Mouse (Mus musculus) embryonic facial prominence, embryonic 12.5 days (tissue): ENCODE measurements around the gene Socs5. TPM values are rescaled to one million over a fixed set of nuclear protein-coding genes. Genes with fewer than 3 reads are reported as not detected.

Experiments
- ATAC-seq: fragments of 200-750 bp; cut with Nextera tagmentation; 2 replicates; pipeline ENCODE4 v1.8.0; 2017; ENCODE audit not compliant: insufficient number of reproducible peaks, insufficient read depth, low FRiP score, low TSS enrichment
- H3K27ac ChIP-seq: fragments of 300-500 bp; sonication (generic); 2 replicates; pipeline ENCODE4 v1.5.1; 2016; ENCODE audit warnings: mild to moderate bottlenecking
- H3K27me3 ChIP-seq: fragments of 300-500 bp; sonication (generic); 2 replicates; pipeline ENCODE4 v1.6.1; 2016; ENCODE audit warnings: mild to moderate bottlenecking, moderate library complexity
- H3K36me3 ChIP-seq: fragments of 300-500 bp; sonication (generic); 2 replicates; pipeline ENCODE4 v1.6.1; 2016; ENCODE audit warnings: mild to moderate bottlenecking
- H3K4me1 ChIP-seq: fragments of 300-500 bp; sonication (generic); 2 replicates; pipeline ENCODE4 v1.6.1; 2016
- H3K4me2 ChIP-seq: fragments of 300-500 bp; sonication (generic); replicated peaks from 2 replicates; pipeline ENCODE4 v1.6.1; 2016; ENCODE audit warnings: mild to moderate bottlenecking, moderate library complexity
- H3K4me3 ChIP-seq: fragments of 300-500 bp; sonication (generic); 2 replicates; pipeline ENCODE4 v1.5.1; 2016; ENCODE audit warnings: mild to moderate bottlenecking
- H3K9ac ChIP-seq: fragments of 300-500 bp; sonication (generic); 2 replicates; pipeline ENCODE4 v1.6.1; 2016; ENCODE audit warnings: mild to moderate bottlenecking, moderate library complexity
- H3K9me3 ChIP-seq: fragments of 300-500 bp; sonication (generic); 2 replicates; pipeline ENCODE4 v1.6.1; 2016; ENCODE audit warnings: mild to moderate bottlenecking, moderate library complexity
- WGBS: fragments of 180-500 bp; shearing (Covaris S2); methylation state at CpG from one replicate; pipeline ENCODE4 v1.1.7; 2016; 5-methylcytosine and 5-hydroxymethylcytosine counted together
- polyA plus RNA-seq: library from polyadenylated mRNA; unstranded; fragments of >200 nt; fragmentation: Nextera tagmentation; extraction: Ambion mirVana; gene quantifications from 2 replicates; pipeline ENCODE4 v1.2.1, GENCODE M21; 2016

Socs5 gene
- polyA plus RNA-seq, 1 experiment from 2014 or later = 23.6 TPM

DNA sequence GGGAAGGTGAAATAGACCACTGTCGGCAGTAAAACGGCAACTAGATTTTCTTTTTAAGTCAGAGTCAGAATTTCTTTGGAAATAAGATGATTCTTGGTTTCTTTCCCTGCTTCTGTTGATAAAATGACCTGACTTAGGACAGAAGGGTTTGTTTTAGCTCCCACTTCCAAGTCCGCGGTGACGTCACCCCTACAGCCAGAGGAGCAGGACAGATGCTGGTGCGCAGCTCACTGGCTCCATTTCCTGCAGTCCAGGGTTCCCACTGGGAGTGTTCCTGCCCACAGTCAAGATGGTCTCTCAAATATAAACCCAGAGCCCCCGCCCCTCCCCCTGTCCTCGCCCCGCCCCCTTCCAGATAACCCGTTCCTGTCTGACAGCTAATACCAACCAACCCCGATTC is 34.8 kb downstream of the Socs5 start:
- H3K9me3 ChIP-seq = no peaks in the 10 kb centered on the region
- H3K9ac ChIP-seq = no peak overlapping the region
- no peaks in the 10 kb centered on the region for H3K36me3 ChIP-seq
- H3K27me3 ChIP-seq = no peaks in the 10 kb centered on the region
- WGBS = 48% methylated on average over 11 of the region's 11 CpGs
- no peak for ATAC-seq
- no peak overlapping the region for H3K4me3 ChIP-seq
- peaks cover 6% of the 10 kb centered on the region for H3K4me1 ChIP-seq
- H3K4me2 ChIP-seq = peak overlapping the region; percentile 17; the same call in 1 of the 2 replicates
- H3K27ac ChIP-seq = no peak overlapping the region

DNA sequence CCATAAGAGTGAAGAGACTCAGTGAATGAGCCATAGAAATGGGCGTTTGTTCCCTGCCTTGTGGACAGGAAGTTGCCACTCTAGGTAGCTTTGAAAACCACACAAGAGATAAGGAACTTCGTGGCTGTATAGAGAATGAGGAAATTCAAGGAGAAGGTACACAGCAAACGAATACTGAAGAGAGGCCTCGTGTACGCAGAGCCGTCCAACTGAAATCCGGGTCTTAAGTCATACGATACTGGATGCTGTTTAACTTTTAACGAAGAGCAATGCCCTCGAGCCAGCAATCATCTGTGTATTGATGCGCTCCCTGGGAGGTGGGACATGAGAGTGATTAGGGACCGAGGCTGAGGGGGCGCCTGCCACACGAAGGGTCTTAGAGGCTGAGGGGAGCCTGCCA is 35.7 kb downstream of the Socs5 start:
- no peaks in the 10 kb centered on the region for H3K27me3 ChIP-seq
- H3K4me1 ChIP-seq = peaks cover 6% of the 10 kb centered on the region
- no peak overlapping the region for H3K9ac ChIP-seq
- ATAC-seq = no peak
- no peaks in the 10 kb centered on the region for H3K9me3 ChIP-seq
- H3K36me3 ChIP-seq = no peaks in the 10 kb centered on the region
- H3K4me2 ChIP-seq = no peak overlapping the region
- no peak overlapping the region for H3K27ac ChIP-seq
- 57% methylated on average over 14 of the region's 14 CpGs for WGBS
- no peak overlapping the region for H3K4me3 ChIP-seq

DNA sequence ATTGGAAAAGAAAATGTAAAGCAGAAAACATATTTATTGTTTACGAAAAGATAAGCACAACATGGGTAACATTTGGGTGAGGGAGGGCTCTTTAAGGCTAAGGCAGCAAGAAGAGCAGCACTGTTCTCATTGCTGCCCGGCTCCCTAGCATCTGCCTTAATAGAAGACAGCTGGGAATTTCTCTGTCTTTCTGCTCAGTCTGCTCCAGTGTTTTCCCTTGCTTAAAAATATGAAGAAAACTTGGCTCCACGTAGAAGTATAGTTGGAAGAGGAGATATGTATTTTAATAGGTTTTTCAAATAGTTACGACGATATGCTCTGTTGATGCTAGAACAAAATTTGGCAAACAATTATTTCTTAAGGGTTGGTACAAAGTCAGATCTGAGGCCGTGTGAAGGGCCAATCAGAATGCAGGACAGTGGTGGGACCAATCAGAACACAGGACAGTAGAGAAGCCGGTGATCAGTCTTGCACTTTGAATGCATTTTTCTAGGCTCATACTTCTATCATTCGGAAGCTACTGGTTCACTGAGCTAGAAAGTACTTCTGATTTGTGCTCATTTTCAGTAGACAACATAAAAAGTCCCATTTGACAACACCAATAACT is 39.0 kb downstream of the Socs5 start:
- no peaks in the 10 kb centered on the region for H3K9me3 ChIP-seq
- no peak overlapping the region for H3K4me3 ChIP-seq
- no peaks in the 10 kb centered on the region for H3K36me3 ChIP-seq
- ATAC-seq = no peak
- 57% methylated on average over 8 of the region's 8 CpGs for WGBS
- H3K4me1 ChIP-seq = peaks cover 6% of the 10 kb centered on the region
- H3K27me3 ChIP-seq = no peaks in the 10 kb centered on the region
- no peak overlapping the region for H3K4me2 ChIP-seq
- H3K9ac ChIP-seq = no peak overlapping the region
- no peak overlapping the region for H3K27ac ChIP-seq

DNA sequence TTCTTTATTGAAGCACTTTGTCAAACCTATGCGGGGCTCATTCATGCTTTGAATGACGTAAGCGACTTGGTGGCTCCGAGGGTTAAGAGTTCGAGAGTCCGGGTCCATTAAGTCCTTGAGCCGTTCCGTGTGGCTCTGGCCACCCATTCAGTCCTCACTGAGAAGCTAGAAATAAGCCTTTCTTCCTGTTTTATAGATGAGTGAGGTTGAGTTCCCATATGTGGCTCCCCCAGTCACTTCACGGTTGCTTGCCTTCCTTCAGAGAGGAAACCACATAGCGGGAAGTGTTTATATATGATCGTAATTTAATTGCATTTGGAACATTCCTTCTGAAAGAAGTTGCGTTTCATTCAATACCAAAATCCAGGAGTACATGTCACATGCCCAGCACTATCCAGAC is 42.3 kb downstream of the Socs5 start:
- no peak overlapping the region for H3K4me2 ChIP-seq
- H3K4me1 ChIP-seq = no peaks in the 10 kb centered on the region
- no peaks in the 10 kb centered on the region for H3K36me3 ChIP-seq
- 77% methylated on average over 12 of the region's 12 CpGs for WGBS
- no peaks in the 10 kb centered on the region for H3K27me3 ChIP-seq
- no peak overlapping the region for H3K4me3 ChIP-seq
- no peak overlapping the region for H3K9ac ChIP-seq
- no peak for ATAC-seq
- H3K27ac ChIP-seq = no peak overlapping the region
- H3K9me3 ChIP-seq = no peaks in the 10 kb centered on the region

DNA sequence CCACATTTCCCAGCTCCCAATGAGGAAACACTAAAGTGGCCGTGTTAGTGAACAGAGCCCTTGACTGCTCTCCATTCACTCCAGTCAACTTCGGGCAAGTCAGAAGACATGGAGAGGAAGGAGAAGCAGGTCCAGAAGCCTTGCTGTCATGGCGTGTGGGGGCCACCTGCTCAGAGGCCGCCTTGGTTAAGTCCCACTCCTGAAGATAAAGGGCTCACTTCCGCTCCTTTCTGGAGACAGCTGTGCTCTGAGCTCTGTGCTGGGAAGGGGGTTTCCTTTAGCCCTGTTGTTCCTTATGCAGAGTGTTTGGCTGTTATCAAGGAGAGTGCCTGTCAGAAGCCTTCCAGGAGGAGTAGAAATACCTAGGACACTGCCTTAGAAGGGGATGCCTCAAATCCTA is 45.5 kb downstream of the Socs5 start:
- no peak for ATAC-seq

DNA sequence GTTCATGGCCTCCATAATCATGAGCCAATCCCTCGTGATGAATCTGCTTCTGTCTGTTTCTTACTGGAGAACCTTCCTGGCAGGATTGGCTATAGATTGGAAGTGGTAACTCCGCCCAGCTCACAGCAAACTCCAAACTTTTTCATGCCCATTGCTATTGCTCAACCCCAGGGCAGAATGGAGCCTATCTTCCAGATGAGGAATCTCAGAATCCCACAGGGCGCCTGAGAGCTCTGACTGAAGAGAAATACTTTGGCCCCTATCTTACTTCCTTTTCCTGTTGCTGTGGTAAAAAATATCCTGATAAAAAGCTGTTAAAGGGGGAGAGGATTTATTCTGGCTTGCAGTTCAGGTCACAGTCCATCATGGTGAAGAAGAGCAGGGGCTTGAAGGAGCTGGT is 48.2 kb downstream of the Socs5 start:
- Histone ChIP-seq H3K27me3 (no peaks in the 10 kb centered on the region), H3K4me1 (no peaks in the 10 kb centered on the region), H3K4me2 (no peak overlapping the region), H3K9me3 (no peaks in the 10 kb centered on the region), H3K27ac (no peak overlapping the region), H3K4me3 (no peak overlapping the region), H3K9ac (no peak overlapping the region), H3K36me3 (no peaks in the 10 kb centered on the region)
- WGBS = 74% methylated on average over 3 of the region's 3 CpGs
- no peak for ATAC-seq

More for the DNA sequence above, 45.5 kb downstream of the Socs5 start:
- WGBS = 49% methylated on average over 5 of the region's 5 CpGs
- H3K4me1 ChIP-seq = no peaks in the 10 kb centered on the region
- H3K4me3 ChIP-seq = no peak overlapping the region
- no peak overlapping the region for H3K9ac ChIP-seq
- no peaks in the 10 kb centered on the region for H3K9me3 ChIP-seq
- no peak overlapping the region for H3K4me2 ChIP-seq
- no peaks in the 10 kb centered on the region for H3K27me3 ChIP-seq
- no peaks in the 10 kb centered on the region for H3K36me3 ChIP-seq
- no peak overlapping the region for H3K27ac ChIP-seq

DNA sequence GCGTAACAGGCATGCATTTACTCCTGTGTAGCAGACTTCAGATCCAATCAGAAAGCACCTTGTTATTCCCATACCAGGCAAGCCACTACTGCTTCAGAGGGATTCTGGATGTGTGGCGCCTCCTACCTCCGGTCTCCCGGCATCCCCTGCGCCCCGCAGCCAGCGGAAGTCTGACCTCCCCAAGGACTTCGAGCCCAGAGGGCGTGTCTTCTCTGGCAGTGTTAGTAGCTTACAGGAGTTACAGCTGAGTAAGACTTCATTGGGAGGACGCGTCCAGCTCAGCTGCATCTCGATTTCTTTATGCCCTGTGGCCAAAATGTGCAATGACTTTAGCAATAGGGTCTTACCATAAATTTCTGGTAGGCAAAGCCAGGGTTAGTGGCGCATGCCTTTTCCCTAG is 50.3 kb downstream of the Socs5 start:
- 63% methylated on average over 13 of the region's 13 CpGs for WGBS
- Histone ChIP-seq H3K27me3 (no peaks in the 10 kb centered on the region), H3K9me3 (no peaks in the 10 kb centered on the region), H3K36me3 (no peaks in the 10 kb centered on the region), H3K4me2 (no peak overlapping the region), H3K9ac (no peak overlapping the region), H3K4me1 (no peaks in the 10 kb centered on the region), H3K27ac (no peak overlapping the region), H3K4me3 (no peak overlapping the region)
- ATAC-seq = no peak

DNA sequence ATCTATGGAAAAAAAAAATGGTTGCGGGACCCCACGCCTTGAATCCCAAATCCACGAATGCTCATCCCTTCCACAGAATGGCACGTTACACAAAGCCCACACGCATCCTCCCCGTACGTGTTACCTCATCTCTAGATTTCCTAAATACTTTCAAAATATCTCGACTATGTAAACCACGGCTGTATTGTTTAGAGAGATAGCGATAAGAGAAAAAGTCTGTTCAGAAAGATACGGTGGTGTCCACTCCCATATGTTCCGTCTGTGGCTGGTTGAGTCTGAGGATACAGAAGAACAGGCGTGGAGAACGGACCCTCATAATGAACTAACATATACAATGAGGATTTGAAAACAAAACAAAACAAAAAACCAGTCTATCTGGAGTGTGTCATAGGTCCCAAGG is 51.1 kb downstream of the Socs5 start:
- H3K4me2 ChIP-seq = no peak overlapping the region
- no peak overlapping the region for H3K4me3 ChIP-seq
- ATAC-seq = no peak
- WGBS = 92% methylated on average over 14 of the region's 14 CpGs
- no peaks in the 10 kb centered on the region for H3K4me1 ChIP-seq
- no peaks in the 10 kb centered on the region for H3K27me3 ChIP-seq
- H3K9ac ChIP-seq = no peak overlapping the region
- H3K36me3 ChIP-seq = no peaks in the 10 kb centered on the region
- no peaks in the 10 kb centered on the region for H3K9me3 ChIP-seq
- no peak overlapping the region for H3K27ac ChIP-seq

DNA sequence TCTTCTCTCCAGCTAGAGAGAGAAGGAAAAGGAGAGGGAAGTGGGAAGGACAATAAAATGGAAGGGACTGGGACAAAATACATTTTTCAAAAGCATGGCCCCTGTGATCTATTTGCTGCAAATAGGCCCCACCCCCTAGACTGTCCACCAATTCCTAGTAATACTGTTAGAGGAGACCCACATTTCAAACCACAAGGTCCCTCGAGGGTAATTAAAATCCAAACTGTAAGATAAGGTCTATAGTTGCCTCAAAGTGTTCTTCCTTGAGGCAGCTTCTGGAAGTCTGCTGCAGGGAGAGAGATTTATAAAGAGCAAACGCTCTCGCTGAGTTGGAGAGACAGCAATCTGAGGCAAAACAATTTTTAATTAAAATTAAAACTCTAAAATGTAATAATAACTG is 52.8 kb downstream of the Socs5 start:
- no peak for ATAC-seq

DNA sequence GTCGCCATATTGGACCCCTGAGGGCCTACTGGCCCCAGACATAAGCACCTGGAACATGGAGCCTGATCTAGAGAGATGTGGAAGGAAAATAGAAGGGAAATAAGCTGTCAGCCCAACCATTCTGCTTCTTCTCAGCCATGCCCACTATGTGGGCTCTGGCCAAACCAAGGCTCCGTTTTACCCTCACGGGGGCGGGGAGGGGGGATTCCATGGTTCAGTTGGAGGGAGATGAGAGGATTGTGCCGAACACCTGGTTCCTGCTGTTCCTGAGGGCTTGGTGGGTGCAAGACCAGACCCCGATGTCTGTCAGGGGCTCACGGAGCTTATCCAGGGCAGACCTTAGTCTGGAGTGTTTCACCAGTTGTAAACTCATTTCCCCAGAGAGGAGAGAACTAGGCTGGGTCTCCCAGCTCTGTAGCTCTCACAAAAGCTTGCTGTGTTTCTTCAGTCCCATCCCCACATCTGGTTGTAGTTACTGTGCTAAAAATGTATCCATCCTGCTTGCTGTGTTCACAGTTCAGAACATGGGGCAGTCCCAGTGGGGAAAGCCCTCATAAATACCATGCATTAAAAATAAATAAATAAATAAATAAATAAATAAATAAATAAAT is 56.9 kb downstream of the Socs5 start:
- H3K4me1 ChIP-seq = peaks cover 3% of the 10 kb centered on the region; the same call in 1 of the 2 replicates
- peak overlapping the region; percentile 60 for H3K27ac ChIP-seq
- H3K9ac ChIP-seq = no peak overlapping the region
- H3K9me3 ChIP-seq = no peaks in the 10 kb centered on the region
- H3K27me3 ChIP-seq = no peaks in the 10 kb centered on the region
- H3K36me3 ChIP-seq = no peaks in the 10 kb centered on the region
- H3K4me2 ChIP-seq = 0 out of 2 replicates have a peak overlapping the region, but pooled peaks have one; percentile 1
- ATAC-seq = peak; percentile 72; the same call in 1 of the 2 replicates
- no peak overlapping the region for H3K4me3 ChIP-seq
- WGBS = 41% methylated on average over 7 of the region's 7 CpGs

More for the DNA sequence above, 52.8 kb downstream of the Socs5 start:
- Histone ChIP-seq H3K9me3 (no peaks in the 10 kb centered on the region), H3K4me1 (peaks cover 3% of the 10 kb centered on the region; the same call in 1 of the 2 replicates), H3K36me3 (no peaks in the 10 kb centered on the region), H3K4me2 (no peak overlapping the region), H3K27ac (no peak overlapping the region), H3K27me3 (no peaks in the 10 kb centered on the region), H3K9ac (no peak overlapping the region), H3K4me3 (no peak overlapping the region)
- WGBS = 83% methylated on average over 3 of the region's 3 CpGs

DNA sequence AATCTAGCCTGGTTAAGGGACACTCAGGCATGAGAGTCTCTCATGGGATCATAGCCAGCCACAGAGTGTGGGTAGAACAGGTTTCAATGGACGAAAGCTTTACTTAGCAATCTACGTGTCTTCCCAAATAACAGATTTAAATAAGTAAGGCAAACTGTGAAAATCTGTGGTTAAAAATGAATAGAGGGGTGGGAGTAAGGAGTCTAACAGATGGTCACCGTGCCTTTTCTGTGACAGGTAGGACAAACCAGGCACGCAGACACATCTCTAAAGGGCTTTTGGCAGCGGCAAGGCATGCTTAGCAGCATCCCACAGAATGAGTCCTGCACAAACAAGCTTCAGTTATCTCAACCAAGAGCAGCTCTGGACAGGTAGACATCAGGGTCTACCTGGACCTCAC is 59.9 kb downstream of the Socs5 start:
- H3K9ac ChIP-seq = no peak overlapping the region
- no peak overlapping the region for H3K27ac ChIP-seq
- peaks cover 3% of the 10 kb centered on the region; the same call in 1 of the 2 replicates for H3K4me1 ChIP-seq
- no peak overlapping the region for H3K4me3 ChIP-seq
- no peaks in the 10 kb centered on the region for H3K9me3 ChIP-seq
- H3K36me3 ChIP-seq = no peaks in the 10 kb centered on the region
- 94% methylated on average over 5 of the region's 5 CpGs for WGBS
- ATAC-seq = no peak
- no peaks in the 10 kb centered on the region for H3K27me3 ChIP-seq
- H3K4me2 ChIP-seq = no peak overlapping the region

DNA sequence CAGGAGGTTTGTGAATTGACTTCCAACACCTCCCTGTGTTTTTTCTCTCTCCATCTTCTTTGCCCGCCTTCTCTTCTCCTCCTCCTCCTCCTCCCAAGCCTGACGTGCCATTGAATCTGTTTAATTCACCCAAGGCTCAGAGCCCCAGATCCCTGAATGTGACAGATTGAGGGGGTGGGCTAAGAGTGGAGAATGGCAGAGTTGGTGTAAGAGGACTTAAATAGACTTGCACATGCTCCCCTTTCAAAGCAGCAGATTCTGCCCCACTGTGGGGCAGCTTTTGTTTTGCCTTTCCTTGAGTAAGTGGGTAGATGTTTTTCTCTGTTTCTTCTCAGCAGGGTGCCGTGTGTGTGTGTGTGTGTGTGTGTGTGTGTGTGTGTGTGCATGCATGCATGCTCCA is 61.6 kb downstream of the Socs5 start:
- no peaks in the 10 kb centered on the region for H3K36me3 ChIP-seq
- peaks cover 3% of the 10 kb centered on the region; the same call in 1 of the 2 replicates for H3K4me1 ChIP-seq
- no peak for ATAC-seq
- no peak overlapping the region for H3K4me2 ChIP-seq
- no peak overlapping the region for H3K9ac ChIP-seq
- H3K27ac ChIP-seq = no peak overlapping the region
- H3K9me3 ChIP-seq = 0 out of 2 replicates have a peak, but pooled peaks cover 9% of the 10 kb centered on the region
- WGBS = 62% methylated on average over 3 of the region's 3 CpGs
- no peaks in the 10 kb centered on the region for H3K27me3 ChIP-seq
- H3K4me3 ChIP-seq = no peak overlapping the region
